ENCODE assay signal across 18 mouse cellular contexts in the genomic region with DNA sequence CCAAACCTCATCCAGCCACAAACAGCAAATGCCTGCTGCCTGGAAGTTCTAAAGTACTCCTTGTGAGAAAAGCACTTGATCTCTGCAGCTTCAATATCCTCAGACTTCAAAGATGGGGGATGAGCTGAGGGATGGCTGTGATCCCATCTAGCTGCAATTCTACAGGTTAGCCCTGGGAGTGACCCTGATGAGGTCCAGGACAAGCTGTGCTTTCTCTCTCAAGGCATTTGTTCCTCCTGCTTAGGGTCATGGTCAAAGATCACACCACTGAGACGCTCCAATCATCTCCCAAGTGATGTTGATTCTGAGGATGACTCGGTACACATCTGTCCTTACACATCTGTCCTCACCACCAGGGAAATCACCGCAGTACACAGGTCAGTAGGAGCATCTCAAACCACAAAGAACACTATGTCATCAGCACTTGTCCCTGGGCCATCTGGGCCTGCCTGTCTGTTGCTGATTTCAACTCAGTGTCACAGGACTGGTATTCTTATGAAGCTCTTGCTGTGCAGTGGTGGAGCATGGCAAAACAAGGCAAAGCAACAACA.
"Had no signal": no experiment of that assay in that cellular context is flagged by ENCODE, and none has a peak within 500 bp of the region (broad histone marks: within the 10 kb centered on the region; RNA-seq: fewer than 3 reads in every experiment).

No protein-coding gene starts in this region.

- H3K9ac ChIP-seq: liver, embryonic 14.5 days; lung, embryonic 14.5 days; midbrain, embryonic 12.5 days; midbrain, embryonic 15.5 days; neural tube, embryonic 13.5 days; neural tube, embryonic 15.5 days had no signal

- H3K4me3 ChIP-seq: midbrain, embryonic 12.5 days; midbrain, embryonic 15.5 days; myocyte; neural tube, embryonic 13.5 days; neural tube, embryonic 15.5 days had no signal

- H3K9me3 ChIP-seq: midbrain, embryonic 12.5 days; midbrain, embryonic 15.5 days; neural tube, embryonic 13.5 days; neural tube, embryonic 15.5 days had no signal

- H3K36me3 ChIP-seq: midbrain, embryonic 12.5 days; midbrain, embryonic 15.5 days; neural tube, embryonic 13.5 days; neural tube, embryonic 15.5 days had no signal

- H3K27me3 ChIP-seq: midbrain, embryonic 12.5 days; neural tube, embryonic 13.5 days; neural tube, embryonic 15.5 days had no signal

- H3K27ac ChIP-seq: liver, embryonic 14.5 days; midbrain, embryonic 12.5 days; midbrain, embryonic 15.5 days; neural tube, embryonic 13.5 days; neural tube, embryonic 15.5 days had no signal

- H3K4me2 ChIP-seq: lung, embryonic 14.5 days; midbrain, embryonic 12.5 days; midbrain, embryonic 15.5 days; neural tube, embryonic 13.5 days; neural tube, embryonic 15.5 days had no signal

- DNase-seq: lung, adult 18-20 months; lung, embryonic 14.5 days; lung, postnatal 10 days; lung, postnatal 4 days; retina, postnatal 1 day; right cerebral cortex, adult 18-20 months; right cerebral cortex, postnatal 25 days; right cerebral cortex, postnatal 4 days; spleen, adult 18-20 months; thymus, adult 2 months; thymus, postnatal 25 days; thymus, postnatal 4 days had no signal

- ATAC-seq: midbrain, embryonic 15.5 days had no signal
